Mouse (Mus musculus) lung, embryonic 15.5 days (tissue): ENCODE measurements around the gene Prrx2. TPM values are rescaled to one million over a fixed set of nuclear protein-coding genes. Genes with fewer than 3 reads are reported as not detected.
"Not testable (repeated sequence)": the region's sequence is repeated elsewhere in the genome, so short reads cannot be mapped to it uniquely, and the experiment has no call there.

Experiments
- ATAC-seq: fragments of 200-750 bp; cut with Nextera tagmentation; 2 replicates; pipeline ENCODE4 v1.8.0; 2017; ENCODE audit warnings: moderate number of reproducible peaks, borderline replicate concordance; ENCODE audit not compliant: low FRiP score, low TSS enrichment; ENCODE audit errors: extremely low read depth
- H3K27ac ChIP-seq: fragments of 300-500 bp; sonication (generic); 2 replicates; pipeline ENCODE4 v1.5.1; 2015; ENCODE audit warnings: moderate library complexity, mild to moderate bottlenecking, inconsistent platforms
- H3K27me3 ChIP-seq: fragments of 300-500 bp; sonication (generic); 2 replicates; pipeline ENCODE4 v1.6.1; 2015; ENCODE audit warnings: inconsistent platforms
- H3K36me3 ChIP-seq: fragments of 300-500 bp; sonication (generic); 2 replicates; pipeline ENCODE4 v1.6.1; 2015; ENCODE audit warnings: inconsistent platforms
- H3K4me1 ChIP-seq: fragments of 300-500 bp; sonication (generic); 2 replicates; pipeline ENCODE4 v1.6.1; 2015; ENCODE audit warnings: inconsistent platforms
- H3K4me2 ChIP-seq: fragments of 300-500 bp; sonication (generic); 2 replicates; pipeline ENCODE4 v1.6.1; 2015; ENCODE audit warnings: inconsistent platforms, mild to moderate bottlenecking, moderate library complexity
- H3K4me3 ChIP-seq: fragments of 300-500 bp; sonication (generic); 2 replicates; pipeline ENCODE4 v1.5.1; 2015; ENCODE audit warnings: mild to moderate bottlenecking, inconsistent platforms
- H3K9ac ChIP-seq: fragments of 300-500 bp; sonication (generic); 2 replicates; pipeline ENCODE4 v1.6.1; 2015; ENCODE audit warnings: inconsistent platforms
- H3K9me3 ChIP-seq: fragments of 300-500 bp; sonication (generic); 2 replicates; pipeline ENCODE4 v1.6.1; 2016; ENCODE audit warnings: inconsistent platforms
- WGBS: fragments of 180-500 bp; shearing (Covaris S2); methylation state at CpG from one replicate; pipeline ENCODE4 v1.1.7; 2015; 5-methylcytosine and 5-hydroxymethylcytosine counted together
- polyA plus RNA-seq: library from polyadenylated mRNA; unstranded; fragments of >200 nt; fragmentation: Nextera tagmentation; extraction: Ambion mirVana; gene quantifications from 2 replicates; pipeline ENCODE4 v1.2.1, GENCODE M21; 2015

Prrx2 gene
- polyA plus RNA-seq, 1 experiment from 2014 or later = 12.5 TPM

GRCm38 (mm10) chr2:30918126-30918525 lies 83.4 kb downstream of the Prrx2 start:
- 46% methylated on average over 6 of the region's 6 CpGs for WGBS
- Histone ChIP-seq H3K4me1 (peaks cover 33% of the 10 kb centered on the region), H3K9ac (no peak overlapping the region)

GRCm38 (mm10) chr2:30918780-30919329 lies 84.1 kb downstream of the Prrx2 start:
- H3K27ac ChIP-seq = peak overlapping the region; percentile 31; the same call in 1 of the 2 replicates
- H3K27me3 ChIP-seq = no peaks in the 10 kb centered on the region
- ATAC-seq = peak; percentile 44; the same call in 1 of the 2 replicates
- peaks cover 30% of the 10 kb centered on the region for H3K4me1 ChIP-seq
- no peak overlapping the region for H3K4me3 ChIP-seq
- H3K9me3 ChIP-seq = no peaks in the 10 kb centered on the region
- WGBS = 31% methylated on average over 8 of the region's 8 CpGs
- H3K36me3 ChIP-seq = no peaks in the 10 kb centered on the region
- no peak overlapping the region for H3K4me2 ChIP-seq
- no peak overlapping the region for H3K9ac ChIP-seq

More at GRCm38 (mm10) chr2:30918126-30918525, 83.4 kb downstream of the Prrx2 start:
- no peaks in the 10 kb centered on the region for H3K36me3 ChIP-seq
- ATAC-seq = no peak
- no peak overlapping the region for H3K4me2 ChIP-seq
- no peaks in the 10 kb centered on the region for H3K27me3 ChIP-seq
- H3K9me3 ChIP-seq = no peaks in the 10 kb centered on the region
- no peak overlapping the region for H3K4me3 ChIP-seq
- peak overlapping the region; percentile 31; the same call in 1 of the 2 replicates for H3K27ac ChIP-seq

GRCm38 (mm10) chr2:30920216-30920615 lies 85.4 kb downstream of the Prrx2 start:
- Histone ChIP-seq H3K9me3 (no peaks in the 10 kb centered on the region), H3K4me1 (peaks cover 30% of the 10 kb centered on the region), H3K4me3 (no peak overlapping the region), H3K27ac (no peak overlapping the region), H3K4me2 (no peak overlapping the region), H3K27me3 (no peaks in the 10 kb centered on the region), H3K36me3 (no peaks in the 10 kb centered on the region), H3K9ac (no peak overlapping the region)
- WGBS = 29% methylated on average over 7 of the region's 7 CpGs
- ATAC-seq = no peak

GRCm38 (mm10) chr2:30923099-30923498 lies 88.3 kb downstream of the Prrx2 start:
- 78% methylated on average over 3 of the region's 3 CpGs for WGBS
- ATAC-seq = no peak
- Histone ChIP-seq H3K27ac (no peak overlapping the region), H3K4me2 (no peak overlapping the region), H3K27me3 (no peaks in the 10 kb centered on the region), H3K9ac (no peak overlapping the region), H3K36me3 (no peaks in the 10 kb centered on the region), H3K4me1 (peaks cover 47% of the 10 kb centered on the region), H3K9me3 (no peaks in the 10 kb centered on the region), H3K4me3 (no peak overlapping the region)

- no peak overlapping the region for H3K4me3 ChIP-seq
- peak overlapping the region; percentile 94; the same call in 1 of the 2 replicates for H3K27ac ChIP-seq
- H3K9ac ChIP-seq = no peak overlapping the region
- H3K4me1 ChIP-seq = peaks cover 46% of the 10 kb centered on the region
- no peaks in the 10 kb centered on the region for H3K9me3 ChIP-seq
- H3K36me3 ChIP-seq = no peaks in the 10 kb centered on the region
- ATAC-seq = no peak
- H3K27me3 ChIP-seq = no peaks in the 10 kb centered on the region
- H3K4me2 ChIP-seq = no peak overlapping the region
- 73% methylated on average over 4 of the region's 4 CpGs for WGBS
Measured at GRCm38 (mm10) chr2:30925181-30925580, 90.4 kb downstream of the Prrx2 start.

GRCm38 (mm10) chr2:30926381-30926780 lies 91.6 kb downstream of the Prrx2 start:
- 0 out of 2 replicates have a peak, but pooled peaks have one; percentile 13 for ATAC-seq
- Histone ChIP-seq H3K27ac (peak overlapping the region; percentile 94), H3K4me2 (0 out of 2 replicates have a peak overlapping the region, but pooled peaks have one; percentile 24), H3K27me3 (no peaks in the 10 kb centered on the region), H3K4me3 (no peak overlapping the region), H3K9me3 (no peaks in the 10 kb centered on the region), H3K36me3 (no peaks in the 10 kb centered on the region), H3K4me1 (peaks cover 42% of the 10 kb centered on the region), H3K9ac (no peak overlapping the region)
- 38% methylated on average over 4 of the region's 4 CpGs for WGBS

- Histone ChIP-seq H3K4me1 (peaks cover 42% of the 10 kb centered on the region), H3K27me3 (no peaks in the 10 kb centered on the region), H3K4me2 (peak overlapping the region; percentile 24), H3K9ac (no peak overlapping the region), H3K4me3 (no peak overlapping the region), H3K27ac (peak overlapping the region; percentile 94), H3K9me3 (no peaks in the 10 kb centered on the region), H3K36me3 (no peaks in the 10 kb centered on the region)
- WGBS = 24% methylated on average over 9 of the region's 9 CpGs
- ATAC-seq = peak; percentile 81
Measured at GRCm38 (mm10) chr2:30927151-30927781, 92.5 kb downstream of the Prrx2 start.

- H3K9ac ChIP-seq = no peak overlapping the region
- peak; percentile 30; the same call in 1 of the 2 replicates for ATAC-seq
Measured at GRCm38 (mm10) chr2:30927844-30928628, 93.3 kb downstream of the Prrx2 start.

GRCm38 (mm10) chr2:30928893-30929482 lies 94.2 kb downstream of the Prrx2 start:
- WGBS = 31% methylated on average over 12 of the region's 12 CpGs
- ATAC-seq = no peak; the same call in 1 of the 2 replicates
- Histone ChIP-seq H3K27ac (peak overlapping the region; percentile 43; the same call in 1 of the 2 replicates), H3K4me2 (peak overlapping the region; percentile 68), H3K27me3 (no peaks in the 10 kb centered on the region), H3K9me3 (no peaks in the 10 kb centered on the region), H3K36me3 (no peaks in the 10 kb centered on the region), H3K4me1 (peaks cover 42% of the 10 kb centered on the region), H3K9ac (no peak overlapping the region), H3K4me3 (peak overlapping the region; percentile 32)

More at GRCm38 (mm10) chr2:30927844-30928628, 93.3 kb downstream of the Prrx2 start:
- H3K27me3 ChIP-seq = no peaks in the 10 kb centered on the region
- H3K4me2 ChIP-seq = no peak overlapping the region; the same call in 1 of the 2 replicates
- no peaks in the 10 kb centered on the region for H3K36me3 ChIP-seq
- peak overlapping the region; percentile 94 for H3K27ac ChIP-seq
- H3K4me1 ChIP-seq = peaks cover 42% of the 10 kb centered on the region
- WGBS = 19% methylated on average over 14 of the region's 14 CpGs
- no peaks in the 10 kb centered on the region for H3K9me3 ChIP-seq
- no peak overlapping the region for H3K4me3 ChIP-seq

GRCm38 (mm10) chr2:30929483-30930045 lies 94.8 kb downstream of the Prrx2 start, which contains the start of gene Ptges:
Gene Ptges (minus strand): TSS chr2:30929863.
- no peaks in the 10 kb centered on the region for H3K27me3 ChIP-seq
- peak within 1 kb of the TSS; percentile 32 for H3K4me3 ChIP-seq
- peaks cover 42% of the 10 kb centered on the region for H3K4me1 ChIP-seq
- H3K36me3 ChIP-seq = no peaks in the 10 kb centered on the region
- peak within 1 kb of the TSS; percentile 94; the same call in 1 of the 2 replicates for H3K27ac ChIP-seq
- H3K4me2 ChIP-seq = peak within 1 kb of the TSS; percentile 68
- WGBS = 2% methylated on average over 23 of the region's 23 CpGs
- H3K9me3 ChIP-seq = no peaks in the 10 kb centered on the region
- ATAC-seq = 0 out of 2 replicates have a peak, but pooled peaks have one; percentile 9
- peak within 1 kb of the TSS; percentile 23; the same call in 1 of the 2 replicates for H3K9ac ChIP-seq

GRCm38 (mm10) chr2:30930846-30931245 lies 96.1 kb downstream of the Prrx2 start:
- H3K9ac ChIP-seq, ATAC-seq, H3K4me3 ChIP-seq, H3K9me3 ChIP-seq, H3K27me3 ChIP-seq, H3K36me3 ChIP-seq, H3K27ac ChIP-seq, H3K4me2 ChIP-seq: not testable (repeated sequence)
- 74% methylated on average over 2 of the region's 2 CpGs for WGBS
- peaks cover 39% of the 10 kb centered on the region for H3K4me1 ChIP-seq
